Mouse (Mus musculus) neural tube, embryonic 12.5 days (tissue): ENCODE results near the gene Pycr2. TPM values are rescaled to one million over a fixed set of nuclear protein-coding genes. Genes with fewer than 3 reads are reported as not detected.
"Not testable (repeated sequence)": the region's sequence is repeated elsewhere in the genome, so short reads cannot be mapped to it uniquely, and the experiment has no call there.

Experiments
- ATAC-seq: fragments of 200-750 bp; cut with Nextera tagmentation; 2 replicates; pipeline ENCODE4 v1.8.0; 2017; ENCODE audit warnings: low read depth, mild to moderate bottlenecking, moderate TSS enrichment, moderate library complexity; ENCODE audit not compliant: low FRiP score
- H3K27ac ChIP-seq: fragments of 300-500 bp; sonication (generic); 2 replicates; pipeline ENCODE4 v1.5.1; 2016
- H3K27me3 ChIP-seq: fragments of 300-500 bp; sonication (generic); replicated peaks from 2 replicates; pipeline ENCODE4 v1.6.1; 2016; ENCODE audit warnings: mild to moderate bottlenecking
- H3K36me3 ChIP-seq: fragments of 300-500 bp; sonication (generic); 2 replicates; pipeline ENCODE4 v1.6.1; 2016; ENCODE audit warnings: mild to moderate bottlenecking
- H3K4me1 ChIP-seq: fragments of 300-500 bp; sonication (generic); 2 replicates; pipeline ENCODE4 v1.6.1; 2016
- H3K4me2 ChIP-seq: fragments of 300-500 bp; sonication (generic); replicated peaks from 2 replicates; pipeline ENCODE4 v1.6.1; 2016; ENCODE audit warnings: mild to moderate bottlenecking
- H3K4me3 ChIP-seq: fragments of 300-500 bp; sonication (generic); 2 replicates; pipeline ENCODE4 v1.5.1; 2016
- H3K9ac ChIP-seq: fragments of 300-500 bp; sonication (generic); 2 replicates; pipeline ENCODE4 v1.6.1; 2016; ENCODE audit warnings: mild to moderate bottlenecking
- H3K9me3 ChIP-seq: fragments of 300-500 bp; sonication (generic); 2 replicates; pipeline ENCODE4 v1.6.1; 2016; ENCODE audit warnings: mild to moderate bottlenecking
- WGBS: fragments of 180-500 bp; shearing (Covaris S2); methylation state at CpG from one replicate; pipeline ENCODE4 v1.1.7; 2016; 5-methylcytosine and 5-hydroxymethylcytosine counted together
- polyA plus RNA-seq: library from polyadenylated mRNA; unstranded; fragments of >200 nt; fragmentation: Nextera tagmentation; extraction: Ambion mirVana; gene quantifications from 2 replicates; pipeline ENCODE4 v1.2.1, GENCODE M21; 2016

The Pycr2 gene
- polyA plus RNA-seq, 1 experiment from 2014 or later: 94.6 TPM

- Histone ChIP-seq H3K36me3 (no peaks in the 10 kb centered on the region), H3K4me1 (peaks cover 10% of the 10 kb centered on the region; the same call in 1 of the 2 replicates), H3K9ac (no peak overlapping the region), H3K4me3 (no peak overlapping the region), H3K27ac (no peak overlapping the region), H3K4me2 (no peak overlapping the region), H3K27me3 (peaks cover 29% of the 10 kb centered on the region), H3K9me3 (no peaks in the 10 kb centered on the region)
- WGBS: 79% methylated on average over 3 of the region's 3 CpGs
- ATAC-seq: no peak
Measured at GRCm38 (mm10) chr1:180931106-180931505, 27.0 kb downstream of the Pycr2 start.

GRCm38 (mm10) chr1:180933659-180934058, 29.6 kb downstream of the Pycr2 start:
- no peak overlapping the region for H3K4me3 ChIP-seq
- peak; percentile 51; the same call in 1 of the 2 replicates for ATAC-seq
- H3K9me3 ChIP-seq: no peaks in the 10 kb centered on the region
- H3K9ac ChIP-seq: no peak overlapping the region
- 7% methylated on average over 6 of the region's 6 CpGs for WGBS
- peaks cover 10% of the 10 kb centered on the region; the same call in 1 of the 2 replicates for H3K4me1 ChIP-seq
- no peak overlapping the region for H3K4me2 ChIP-seq
- H3K36me3 ChIP-seq: no peaks in the 10 kb centered on the region
- peaks cover 48% of the 10 kb centered on the region for H3K27me3 ChIP-seq
- no peak overlapping the region; the same call in 1 of the 2 replicates for H3K27ac ChIP-seq

- Histone ChIP-seq H3K4me1 (peaks cover 10% of the 10 kb centered on the region; the same call in 1 of the 2 replicates), H3K36me3 (no peaks in the 10 kb centered on the region), H3K4me2 (no peak within 1 kb of the TSS), H3K27me3 (peaks cover 48% of the 10 kb centered on the region), H3K4me3 (no peak within 1 kb of the TSS), H3K9me3 (no peaks in the 10 kb centered on the region), H3K9ac (no peak within 1 kb of the TSS), H3K27ac (no peak within 1 kb of the TSS)
- ATAC-seq: no peak
- 8% methylated on average over 21 of the region's 21 CpGs for WGBS
Measured at GRCm38 (mm10) chr1:180934467-180935419, 30.6 kb downstream of the Pycr2 start, which contains the start of gene Lefty1. Lefty1 (plus strand) TSS chr1:180935022.

GRCm38 (mm10) chr1:180936610-180937398, 32.7 kb downstream of the Pycr2 start:
- peak; percentile 46; the same call in 1 of the 2 replicates for ATAC-seq
- not testable (repeated sequence) for H3K9ac ChIP-seq, H3K36me3 ChIP-seq, H3K27ac ChIP-seq, H3K9me3 ChIP-seq
- Histone ChIP-seq H3K27me3 (peaks cover 69% of the 10 kb centered on the region), H3K4me2 (peak overlapping the region; percentile 51), H3K4me1 (peaks cover 19% of the 10 kb centered on the region), H3K4me3 (peak overlapping the region; percentile 5; the same call in 1 of the 2 replicates)
- WGBS: 2% methylated on average over 40 of the region's 41 CpGs

GRCm38 (mm10) chr1:180937631-180938030, 33.5 kb downstream of the Pycr2 start:
- H3K27ac ChIP-seq, H3K9ac ChIP-seq, H3K4me3 ChIP-seq, H3K9me3 ChIP-seq, H3K4me2 ChIP-seq, ATAC-seq, H3K36me3 ChIP-seq: not testable (repeated sequence)
- Histone ChIP-seq H3K4me1 (peaks cover 22% of the 10 kb centered on the region), H3K27me3 (peaks cover 76% of the 10 kb centered on the region)
- 15% methylated on average over 13 of the region's 13 CpGs for WGBS

- H3K27me3 ChIP-seq: peaks cover 80% of the 10 kb centered on the region
- not testable (repeated sequence) for H3K27ac ChIP-seq, H3K4me3 ChIP-seq, H3K9me3 ChIP-seq, H3K4me2 ChIP-seq, H3K36me3 ChIP-seq, ATAC-seq, H3K9ac ChIP-seq
- H3K4me1 ChIP-seq: peaks cover 16% of the 10 kb centered on the region
- WGBS: 84% methylated on average over 2 of the region's 2 CpGs
Measured at GRCm38 (mm10) chr1:180938781-180939180, 34.7 kb downstream of the Pycr2 start.

- Histone ChIP-seq H3K4me1 (peaks cover 21% of the 10 kb centered on the region), H3K4me2 (peak overlapping the region; percentile 96), H3K27me3 (peaks cover 69% of the 10 kb centered on the region), H3K9me3 (no peaks in the 10 kb centered on the region), H3K36me3 (no peaks in the 10 kb centered on the region), H3K4me3 (no peak overlapping the region), H3K27ac (no peak overlapping the region), H3K9ac (no peak overlapping the region)
- no peak for ATAC-seq
- WGBS: 82% methylated on average over 7 of the region's 7 CpGs
Measured at GRCm38 (mm10) chr1:180940776-180941460, 36.8 kb downstream of the Pycr2 start.

- H3K27ac ChIP-seq: no peak overlapping the region
- WGBS: 2% methylated on average over 18 of the region's 18 CpGs
- H3K9ac ChIP-seq: peak overlapping the region; percentile 57
- peaks cover 24% of the 10 kb centered on the region for H3K4me1 ChIP-seq
- no peak; the same call in 1 of the 2 replicates for ATAC-seq
- H3K4me2 ChIP-seq: peak overlapping the region; percentile 96
- peak overlapping the region; percentile 64 for H3K4me3 ChIP-seq
- peaks cover 62% of the 10 kb centered on the region for H3K27me3 ChIP-seq
- H3K9me3 ChIP-seq: no peaks in the 10 kb centered on the region
- no peaks in the 10 kb centered on the region for H3K36me3 ChIP-seq
Measured at GRCm38 (mm10) chr1:180941726-180942125, 37.6 kb downstream of the Pycr2 start.

GRCm38 (mm10) chr1:180942166-180943031, 38.3 kb downstream of the Pycr2 start, which contains the start of gene Tmem63a:
Tmem63a (plus strand) TSS chr1:180942344.
- Histone ChIP-seq H3K27ac (no peak within 1 kb of the TSS), H3K4me3 (peak within 1 kb of the TSS; percentile 64), H3K4me1 (peaks cover 24% of the 10 kb centered on the region), H3K27me3 (peaks cover 56% of the 10 kb centered on the region), H3K4me2 (peak within 1 kb of the TSS; percentile 96), H3K36me3 (no peaks in the 10 kb centered on the region), H3K9ac (peak within 1 kb of the TSS; percentile 57), H3K9me3 (no peaks in the 10 kb centered on the region)
- ATAC-seq: peak; percentile 67
- WGBS: under 1% methylated on average over 73 of the region's 73 CpGs

GRCm38 (mm10) chr1:180943032-180943644, 39.0 kb downstream of the Pycr2 start:
- Histone ChIP-seq H3K9ac (peak overlapping the region; percentile 57), H3K4me3 (peak overlapping the region; percentile 64), H3K36me3 (no peaks in the 10 kb centered on the region), H3K27me3 (peaks cover 49% of the 10 kb centered on the region), H3K27ac (no peak overlapping the region), H3K9me3 (no peaks in the 10 kb centered on the region), H3K4me1 (peaks cover 24% of the 10 kb centered on the region), H3K4me2 (peak overlapping the region; percentile 96)
- no peak for ATAC-seq
- 46% methylated on average over 11 of the region's 11 CpGs for WGBS
